Comparison of ENCODE assay signal across 25 mouse cellular contexts in genomic region chr5:68122883-68123282, GRCm38 (mm10).
"Had no signal": no experiment of that assay in that cellular context is flagged by ENCODE, and none has a peak within 500 bp of the region (broad histone marks: within the 10 kb centered on the region; RNA-seq: fewer than 3 reads in every experiment).

No protein-coding gene starts in this region.

- DNase-seq: gastrocnemius, adult 2 months; gastrocnemius, postnatal 10 days; gastrocnemius, postnatal 25 days; heart, adult 18-20 months; heart, postnatal 10 days; heart, postnatal 4 days; kidney, postnatal 14 days; liver; liver, embryonic 13.5 days; liver, postnatal 0 days had no signal

- ATAC-seq: hindbrain, embryonic 16.5 days; inflammation-experienced regulatory T-cells, adult 6 months; intestine, embryonic 15.5 days; intestine, postnatal 0 days; liver, postnatal 0 days had no signal

- H3K4me2 ChIP-seq: heart, embryonic 12.5 days; hindbrain, embryonic 12.5 days; hindbrain, embryonic 14.5 days; intestine, embryonic 15.5 days; limb, embryonic 12.5 days; liver, embryonic 11.5 days; liver, embryonic 13.5 days; liver, embryonic 15.5 days had no signal

- H3K27ac ChIP-seq: gastrocnemius, adult 2 months; heart, embryonic 10.5 days; hindbrain, embryonic 10.5 days; hindbrain, embryonic 12.5 days; hindbrain, embryonic 14.5 days; intestine, embryonic 15.5 days; layer of hippocampus, adult 2 months; left cerebral cortex, adult 2 months; limb, embryonic 10.5 days; limb, embryonic 12.5 days; liver, embryonic 13.5 days; liver, embryonic 15.5 days had no signal

- H3K27me3 ChIP-seq: heart, embryonic 12.5 days; hindbrain, embryonic 12.5 days; intestine, embryonic 15.5 days; limb, embryonic 12.5 days; liver, embryonic 13.5 days; liver, embryonic 15.5 days had no signal

- H3K4me3 ChIP-seq: gastrocnemius, adult 2 months; heart, embryonic 10.5 days; heart, embryonic 12.5 days; hindbrain, embryonic 10.5 days; hindbrain, embryonic 12.5 days; intestine, embryonic 15.5 days; layer of hippocampus, adult 2 months; left cerebral cortex, adult 2 months; limb, embryonic 10.5 days; limb, embryonic 12.5 days; liver, embryonic 13.5 days; liver, embryonic 15.5 days had no signal

- H3K9me3 ChIP-seq: heart, embryonic 10.5 days; heart, embryonic 12.5 days; hindbrain, embryonic 10.5 days; hindbrain, embryonic 12.5 days; intestine, embryonic 15.5 days; limb, embryonic 10.5 days; limb, embryonic 12.5 days; liver, embryonic 13.5 days; liver, embryonic 15.5 days had no signal

- H3K4me1 ChIP-seq: heart, embryonic 10.5 days; heart, embryonic 12.5 days; hindbrain, embryonic 10.5 days; hindbrain, embryonic 12.5 days; intestine, embryonic 15.5 days; limb, embryonic 10.5 days; limb, embryonic 12.5 days; liver, embryonic 13.5 days; liver, embryonic 15.5 days had no signal

- H3K36me3 ChIP-seq: heart, embryonic 10.5 days; heart, embryonic 12.5 days; hindbrain, embryonic 10.5 days; hindbrain, embryonic 12.5 days; intestine, embryonic 15.5 days; limb, embryonic 10.5 days; limb, embryonic 12.5 days; liver, embryonic 13.5 days; liver, embryonic 15.5 days had no signal

- H3K9ac ChIP-seq: heart, embryonic 12.5 days; hindbrain, embryonic 12.5 days; hindbrain, embryonic 14.5 days; intestine, embryonic 15.5 days; limb, embryonic 12.5 days; liver, embryonic 13.5 days; liver, embryonic 15.5 days; liver, postnatal 0 days had no signal
